Mouse (Mus musculus) c-Kit-negative CD71-positive TER-119-positive erythroid progenitor cells, embryonic 14.5 days (primary cell): Measurements from ENCODE around the gene Rab21.

Source experiments
- DNase-seq: peaks from one replicate; pipeline ENCODE4 v3.0.0-alpha.2; 2013; ENCODE audit warnings: low read depth, low spot score

Rab21 gene

DNA sequence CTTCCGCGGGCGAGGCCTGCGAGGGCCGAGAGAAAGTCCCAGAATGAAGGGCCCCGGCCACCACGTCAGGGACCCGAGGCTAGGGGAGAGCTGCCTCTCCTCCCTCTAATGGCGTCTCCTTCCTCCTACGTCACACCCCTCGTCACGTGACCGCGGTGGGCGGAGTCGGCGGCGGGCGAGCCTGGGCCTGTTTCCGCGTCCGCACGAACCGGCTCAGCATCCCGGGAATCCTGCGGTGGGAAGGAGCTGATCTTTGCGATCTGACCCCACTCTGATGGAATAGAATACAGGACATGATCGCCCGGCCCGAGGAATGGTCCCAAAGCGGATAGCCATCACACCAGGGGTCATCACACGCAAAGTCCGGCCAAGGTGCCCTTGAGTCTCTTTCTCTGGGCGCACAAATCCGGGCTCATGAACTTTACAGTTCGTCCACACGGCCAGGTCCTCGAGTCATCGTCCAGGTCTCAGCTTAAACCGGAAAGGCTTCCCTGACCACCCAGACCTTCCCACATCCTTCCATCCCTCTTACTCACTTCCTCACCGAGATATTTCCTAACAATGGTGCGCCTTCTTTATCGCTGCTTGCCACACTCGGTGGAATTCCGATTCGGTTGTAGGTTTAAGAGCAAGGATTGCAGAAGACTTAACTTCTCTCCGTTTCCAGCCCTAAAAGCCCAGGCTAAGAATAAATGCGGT, at the start of gene Rab21:
Gene Rab21, minus strand, starts transcription at position 122 of the 699 bp plus-strand sequence.
- peak; percentile 89 for DNase-seq

DNA sequence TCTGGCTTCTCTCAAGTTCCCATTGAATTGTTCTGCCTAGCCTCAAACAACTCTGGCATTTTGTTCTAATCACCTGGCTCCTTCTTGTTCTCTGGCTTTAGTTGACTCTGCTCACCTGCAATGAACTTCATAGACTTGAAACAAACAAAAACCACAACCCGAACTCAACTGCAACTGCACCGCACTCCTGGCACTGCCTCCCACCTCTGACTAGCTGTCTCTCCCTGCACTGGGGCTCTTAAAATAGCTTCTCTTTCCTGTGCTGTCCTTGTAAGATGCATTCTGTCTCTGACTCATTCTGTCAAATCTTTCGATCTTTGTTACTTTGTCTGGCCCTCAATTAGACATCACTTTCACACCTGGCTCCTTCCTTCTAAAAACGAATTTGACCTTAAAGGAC, 47.8 kb upstream of the Rab21 start:
- DNase-seq = no peak

DNA sequence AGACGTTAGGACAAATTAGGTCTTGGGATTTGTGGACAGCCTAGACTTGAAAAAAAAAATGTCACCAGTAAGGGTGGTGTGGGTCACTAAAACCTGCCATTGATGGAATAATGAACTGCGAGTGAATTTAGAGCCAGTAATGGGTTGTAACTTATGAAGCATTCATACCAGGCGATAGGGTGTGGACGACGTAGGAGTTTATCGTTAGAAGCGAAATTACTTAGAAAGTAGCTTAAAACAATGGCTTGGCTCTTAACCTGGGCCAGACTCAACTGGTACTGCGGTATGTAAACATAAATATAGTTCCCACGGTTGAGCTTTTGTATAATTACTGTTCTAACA, 47.2 kb upstream of the Rab21 start:
- DNase-seq = no peak

DNA sequence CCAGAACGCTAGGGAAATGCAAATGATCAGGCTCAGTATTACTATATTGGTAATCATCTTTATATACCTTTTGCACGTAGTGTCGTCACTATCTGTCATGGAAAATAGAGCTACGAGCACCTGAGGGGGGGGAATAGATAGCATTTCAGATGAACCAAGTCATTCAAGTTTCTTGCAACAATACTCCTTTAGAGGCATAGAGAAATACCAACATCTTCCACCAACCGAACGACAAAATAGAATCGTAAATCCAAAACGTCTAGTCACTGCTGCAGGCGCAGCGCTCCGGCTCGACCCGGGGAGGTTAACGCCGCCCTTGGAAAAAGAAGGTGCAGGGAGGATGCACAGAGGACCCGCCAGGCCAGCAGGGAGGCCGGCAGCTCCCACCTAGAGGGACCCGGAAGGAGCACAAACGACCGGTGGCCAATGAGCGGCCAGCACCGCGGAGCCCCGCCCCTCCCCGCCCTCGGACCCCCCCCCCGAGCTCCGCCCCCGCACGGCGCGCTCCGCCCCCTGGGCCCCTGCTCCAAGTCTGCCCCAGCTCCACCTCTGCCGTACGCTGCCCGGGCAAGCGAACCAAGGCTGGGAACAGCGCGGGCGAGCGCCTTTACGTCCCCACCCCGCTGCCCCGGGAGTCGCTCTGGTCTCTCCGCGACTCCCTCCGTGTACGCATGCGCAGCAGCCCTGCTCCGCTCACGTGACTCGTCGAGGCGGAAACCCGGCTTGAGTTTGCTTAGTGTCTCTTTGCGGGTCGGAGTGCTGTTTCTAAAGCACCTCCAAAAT, 46.6 kb upstream of the Rab21 start, which contains the start of gene Tmem19:
Gene Tmem19, minus strand, starts transcription at position 662 of the 783 bp plus-strand sequence.
- peak; percentile 96 for DNase-seq

- no peak for DNase-seq
Observed at GRCm38 (mm10) chr10:115359066-115359465, 43.7 kb upstream of the Rab21 start.

GRCm38 (mm10) chr10:115358216-115358919, 43.0 kb upstream of the Rab21 start:
- no peak for DNase-seq

- DNase-seq = no peak
Observed at GRCm38 (mm10) chr10:115356106-115356505, 40.7 kb upstream of the Rab21 start.

DNA sequence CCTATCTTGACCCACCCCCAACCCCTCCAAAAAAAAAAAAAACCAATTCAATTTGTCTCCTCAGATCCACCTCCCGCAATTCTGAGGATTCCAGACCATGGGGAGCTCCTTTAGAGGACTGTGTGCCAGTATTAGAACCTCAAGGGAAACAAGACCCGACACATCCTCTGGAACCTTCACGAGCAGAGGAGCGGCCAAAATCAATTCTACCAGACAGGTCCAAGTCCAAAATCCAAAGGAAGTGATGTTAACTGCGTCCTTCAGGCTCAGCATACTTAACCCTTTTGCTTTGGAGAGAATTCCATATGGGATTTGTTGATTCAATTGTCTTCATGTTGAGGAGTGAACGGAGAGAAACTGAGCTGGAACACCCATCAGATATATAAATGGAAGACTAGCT, 39.6 kb upstream of the Rab21 start:
- DNase-seq = no peak

DNA sequence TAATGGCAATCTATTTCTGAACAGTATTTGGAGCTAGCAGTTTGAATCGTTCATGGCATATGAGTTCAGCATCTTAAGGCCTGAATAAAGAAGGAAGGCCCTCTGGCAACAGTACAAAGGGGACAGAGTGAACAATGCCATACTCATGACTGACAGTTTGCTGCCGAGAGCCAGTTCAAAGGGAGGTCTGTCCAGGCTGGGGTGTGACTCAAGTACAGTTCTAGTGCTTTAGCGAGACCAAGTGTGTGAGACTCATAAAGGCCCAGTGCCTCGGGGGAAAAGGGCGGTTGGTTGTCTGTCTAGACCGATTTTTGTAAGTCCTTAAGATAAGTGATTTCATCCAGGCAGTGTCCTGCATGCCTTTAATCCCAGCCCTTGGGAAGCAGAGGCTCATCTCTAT, 39.2 kb upstream of the Rab21 start:
- DNase-seq = no peak

GRCm38 (mm10) chr10:115350810-115351397, 35.5 kb upstream of the Rab21 start:
- no peak for DNase-seq

- no peak for DNase-seq
Observed at GRCm38 (mm10) chr10:115349509-115349908, 34.1 kb upstream of the Rab21 start.

DNA sequence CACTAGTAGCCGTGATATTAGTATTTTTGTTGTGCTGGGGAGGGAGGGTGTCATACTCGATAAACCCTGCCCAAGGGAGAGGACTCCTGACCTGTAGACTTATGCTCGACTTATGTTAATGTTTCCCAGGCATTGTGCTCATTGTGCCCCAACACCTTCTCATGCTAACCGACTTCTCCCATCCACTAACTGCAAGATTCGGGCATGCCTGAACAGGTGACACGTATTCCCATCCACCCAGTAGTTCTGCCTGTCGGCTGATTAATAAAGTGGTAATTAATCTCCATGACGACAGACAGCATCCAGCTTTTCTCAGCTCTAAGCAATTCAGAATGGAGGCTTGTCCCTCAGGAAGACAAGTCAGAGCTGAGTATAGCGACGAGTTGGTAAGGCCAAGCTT, 33.6 kb upstream of the Rab21 start:
- no peak for DNase-seq

DNA sequence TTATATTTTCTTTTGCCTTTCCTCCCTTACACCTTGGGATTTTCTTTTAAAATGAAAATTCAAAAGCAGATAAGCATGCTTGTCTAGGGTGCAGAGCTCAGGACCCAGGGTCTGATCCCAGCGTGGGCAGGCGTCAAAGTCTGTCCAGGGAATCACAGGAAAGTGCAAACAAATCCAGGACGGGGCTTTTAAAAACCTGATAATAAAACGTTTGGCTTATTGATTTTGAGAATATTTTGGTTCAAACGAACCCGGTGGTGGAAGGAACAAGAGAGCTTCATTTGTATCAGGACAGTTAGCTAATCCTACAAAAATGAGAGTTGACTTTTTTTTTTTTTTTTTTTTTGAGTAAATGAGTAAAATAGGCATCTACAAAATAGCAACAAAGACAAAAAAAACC, 32.7 kb upstream of the Rab21 start:
- no peak for DNase-seq

- DNase-seq = no peak
Observed at GRCm38 (mm10) chr10:115346444-115346843, 31.1 kb upstream of the Rab21 start.

DNA sequence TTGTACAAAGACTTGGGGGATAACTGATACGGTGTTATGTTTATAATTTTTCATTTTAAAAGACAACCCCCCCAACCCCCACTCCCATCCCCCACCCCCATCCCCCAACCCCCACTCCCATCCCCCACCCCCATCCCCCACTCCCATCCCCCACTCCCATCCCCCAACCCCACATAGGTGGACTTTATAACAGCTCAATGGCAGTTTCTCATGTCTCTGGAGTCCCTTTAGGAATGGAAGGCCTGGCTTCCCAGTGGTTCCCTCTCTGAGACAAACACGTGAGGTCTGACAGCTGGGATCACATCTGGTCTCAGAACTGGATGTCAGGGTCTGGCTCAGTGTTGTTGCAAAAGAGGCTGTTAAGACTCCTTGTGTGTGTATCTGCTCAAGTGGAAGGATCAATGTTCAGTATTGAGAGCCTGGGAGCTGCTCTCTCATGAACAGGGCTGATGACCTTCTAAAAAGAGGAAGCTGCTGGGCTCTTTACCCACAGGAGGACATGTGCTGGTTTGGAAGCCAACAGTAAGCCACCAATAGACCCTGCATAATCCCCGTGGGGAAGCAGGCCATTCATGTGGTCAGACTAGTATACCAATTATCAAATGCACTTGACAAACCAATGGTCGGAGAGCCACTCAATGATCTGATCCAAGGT, 27.5 kb upstream of the Rab21 start:
- DNase-seq = no peak

- DNase-seq = no peak
Observed at GRCm38 (mm10) chr10:115339820-115340328, 24.5 kb upstream of the Rab21 start.

GRCm38 (mm10) chr10:115336901-115337300, 21.5 kb upstream of the Rab21 start:
- DNase-seq = no peak

DNA sequence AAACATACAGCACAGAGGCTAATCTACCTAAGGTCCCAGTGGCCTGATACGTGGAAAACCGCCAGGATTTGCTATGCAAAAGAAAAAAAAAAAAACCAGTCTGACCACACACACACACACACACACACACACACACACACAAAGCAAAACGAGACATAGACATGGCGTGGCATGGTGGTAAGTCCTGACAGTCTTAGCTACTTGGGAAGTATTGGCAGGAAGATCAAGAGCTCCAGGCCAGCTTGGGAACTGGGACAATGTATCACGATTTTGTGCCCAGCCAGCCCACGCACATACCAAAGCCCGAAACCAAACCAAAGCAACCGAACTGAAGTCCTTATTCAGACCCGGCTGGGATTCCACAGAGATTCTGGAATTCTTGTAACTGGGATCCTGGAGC, 18.1 kb upstream of the Rab21 start:
- DNase-seq = no peak

DNA sequence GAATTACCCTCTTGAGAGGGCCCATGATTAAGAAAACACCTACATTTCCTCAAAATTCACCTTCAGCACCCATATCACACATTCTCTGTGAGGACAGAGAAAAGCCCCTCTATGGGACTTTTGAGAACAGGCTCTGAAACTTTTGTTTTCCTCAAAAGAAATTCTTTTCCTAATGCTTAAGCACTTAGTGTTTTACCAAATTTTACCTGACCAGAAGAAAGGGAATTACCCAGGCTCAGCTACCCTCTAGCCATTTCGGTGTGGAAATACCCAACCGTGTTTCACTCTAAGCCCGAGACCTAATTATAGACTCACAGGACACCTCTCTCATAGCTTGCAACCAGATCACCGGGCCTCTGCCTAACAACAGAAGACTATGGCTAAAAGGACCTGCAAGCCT, 17.6 kb upstream of the Rab21 start:
- DNase-seq = no peak

DNA sequence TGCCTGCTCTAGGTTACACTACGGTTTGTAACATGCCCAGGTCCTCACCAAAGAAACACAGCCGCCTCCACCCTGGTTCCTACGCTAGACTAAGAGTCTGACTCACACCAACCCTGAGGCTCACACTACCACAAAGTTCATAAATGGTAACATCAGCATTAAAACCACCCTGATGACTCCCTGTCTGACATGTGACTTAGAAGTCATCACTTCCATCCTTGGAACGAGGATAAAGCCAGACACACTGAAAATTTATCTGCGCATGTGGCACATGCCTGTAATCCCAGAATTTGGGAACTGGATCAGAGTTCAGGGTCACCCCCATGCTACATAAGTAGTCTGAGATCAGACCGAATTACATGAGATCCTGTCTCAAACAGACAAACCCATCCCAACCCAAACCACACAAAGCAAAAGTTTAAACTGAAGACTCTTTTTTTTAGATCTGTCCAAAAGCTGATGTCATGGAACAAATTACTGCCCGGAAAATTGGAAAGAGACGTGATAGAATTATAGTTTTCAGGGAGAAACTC, 17.1 kb upstream of the Rab21 start:
- DNase-seq = no peak

- DNase-seq = no peak
Observed at GRCm38 (mm10) chr10:115329010-115329530, 13.7 kb upstream of the Rab21 start.
